Mouse (Mus musculus) lung, postnatal 0 days (tissue): ENCODE data around the gene Filip1l.

Experiments used
- CTCF ChIP-seq: IDR thresholded peaks from 2 replicates; pipeline ENCODE4 v1.5.1; 2016; ENCODE audit warnings: antibody characterized with exemption, mild to moderate bottlenecking
- EP300 ChIP-seq: IDR thresholded peaks from 2 replicates; pipeline ENCODE4 v1.6.1; 2016; ENCODE audit warnings: antibody characterized with exemption, mild to moderate bottlenecking, control low read depth

GRCm38 (mm10) chr16:57536511-57536910 lies 183.6 kb downstream of the Filip1l start:
- TF ChIP-seq CTCF: no peak
- TF ChIP-seq EP300: no peak
